Mouse (Mus musculus) lung, adult 10 weeks (tissue): Measurements from ENCODE around the gene Gpatch1. TPM values are rescaled to one million over a fixed set of nuclear protein-coding genes. Genes with fewer than 3 reads are reported as not detected.

ENCODE experiments used
- polyA plus RNA-seq: library from polyadenylated mRNA; stranded (reverse); fragments of 350-450 nt; fragmentation: Illumina TruSeq; extraction: RNeasy Lipid Tissue Mini Kit (QIAGEN cat#74804); gene quantifications from one replicate; pipeline ENCODE4 v1.2.3, GENCODE M21; 2014; ENCODE audit warnings: low read depth, low replicate concordance; ENCODE audit not compliant: insufficient read depth

Gene Gpatch1
- 5.9 TPM for polyA plus RNA-seq

GRCm38 (mm10) chr7:35317729-35318609, at the start of gene Gpatch1:
Gpatch1 (minus strand) TSS chr7:35318440.

GRCm38 (mm10) chr7:35333692-35334526, 15.7 kb upstream of the Gpatch1 start, which contains the start of gene Rhpn2:
Rhpn2 (plus strand) TSS chr7:35334170.

Other genes with a start within 250 kb of the Gpatch1 start
- gene Cebpa, start 199.1 kb downstream of the Gpatch1 start, polyA plus RNA-seq = 71.7 TPM
- 27.8 TPM for gene Slc7a10, start 132.1 kb downstream of the Gpatch1 start, polyA plus RNA-seq
- 4.5 TPM for gene Lrp3, start 102.9 kb downstream of the Gpatch1 start, polyA plus RNA-seq
- gene Rhpn2, start 15.7 kb upstream of the Gpatch1 start, polyA plus RNA-seq = 6.3 TPM
- 4.6 TPM for gene Faap24, start 78.4 kb upstream of the Gpatch1 start, polyA plus RNA-seq
- 11.2 TPM for gene Cep89, start 78.6 kb upstream of the Gpatch1 start, polyA plus RNA-seq
- not detected for gene Slc7a9, start 130.4 kb upstream of the Gpatch1 start, polyA plus RNA-seq
- not detected for gene Tdrd12, start 219.3 kb upstream of the Gpatch1 start, polyA plus RNA-seq
- 28.6 TPM for gene Nudt19, start 237.9 kb upstream of the Gpatch1 start, polyA plus RNA-seq